Mouse (Mus musculus): ENCODE data around the gene Nes.

Gene Nes

DNA sequence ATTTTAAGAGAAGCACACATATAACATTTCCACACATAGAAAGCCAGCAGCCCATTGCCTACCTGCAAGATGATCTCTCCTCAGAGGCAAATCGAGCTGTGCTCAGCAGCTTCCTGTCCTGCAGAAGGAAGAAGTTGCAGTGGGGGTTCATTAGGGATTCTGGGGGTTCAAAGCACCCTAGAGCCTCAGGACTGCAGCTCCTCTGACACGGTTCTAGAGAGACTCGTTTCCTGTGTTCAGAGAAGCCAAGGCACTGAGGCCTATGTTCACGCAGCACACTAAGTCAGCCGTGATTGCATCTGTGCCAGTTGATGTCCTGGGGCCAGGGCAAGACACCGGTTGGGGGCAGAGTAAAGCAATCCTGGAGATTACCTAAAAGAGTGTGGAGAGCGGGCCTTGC, 55.9 kb downstream of the Nes start:
- no peak for DNase-seq

DNA sequence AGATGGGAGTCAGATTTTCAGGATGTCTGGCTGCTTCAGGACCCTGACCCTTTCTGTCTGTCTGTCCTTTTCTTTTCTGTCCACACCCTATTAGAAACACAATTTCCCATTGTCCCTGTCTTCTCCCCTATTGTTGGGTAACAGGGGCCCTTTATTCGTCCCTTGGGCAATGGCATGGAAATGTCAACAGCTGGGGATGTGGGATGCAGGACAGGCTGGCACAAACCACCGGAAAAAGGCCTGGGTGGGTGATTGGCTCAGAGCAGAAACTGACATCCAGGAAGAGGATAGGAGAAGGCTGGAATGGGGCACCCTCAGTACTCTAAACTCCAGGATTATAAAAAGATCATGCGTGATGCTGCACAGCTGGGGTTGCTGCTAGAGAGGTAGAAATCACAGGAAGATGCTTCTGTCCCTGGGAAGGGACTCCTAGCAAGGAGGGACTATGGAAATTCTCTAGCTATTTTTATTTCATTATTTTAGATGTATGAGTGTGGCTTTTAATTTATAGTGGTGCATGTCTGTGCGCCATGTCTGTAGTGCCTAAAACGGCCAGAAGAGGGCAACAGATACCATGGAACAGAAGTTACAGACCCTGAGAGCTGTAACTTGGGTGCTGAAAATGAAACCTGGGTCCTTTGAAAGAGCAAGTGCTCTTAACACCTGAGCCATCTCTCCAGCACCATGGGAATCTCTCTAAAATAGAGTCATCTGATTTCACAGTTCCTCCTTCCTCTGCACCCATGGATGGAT, 56.7 kb downstream of the Nes start, which contains the start of gene Hapln2:
Hapln2 (minus strand) TSS at position 150 of the 753 bp plus-strand sequence.
- DNase-seq = no peak
